Mouse (Mus musculus) limb, embryonic 12.5 days (tissue): ENCODE data around the gene Mpg. TPM values are rescaled to one million over a fixed set of nuclear protein-coding genes. Genes with fewer than 3 reads are reported as not detected.

Experiments
- polyA plus RNA-seq: library from polyadenylated mRNA; unstranded; fragments of >200 nt; fragmentation: Nextera tagmentation; extraction: Ambion mirVana; gene quantifications from 2 replicates; pipeline ENCODE4 v1.2.1, GENCODE M21; 2016

The Mpg gene
- polyA plus RNA-seq, 1 experiment from 2014 or later: 42.4 TPM

Other genes with a start within 250 kb of the Mpg start
- 6.7 and 7.2 TPM in 2 replicates for gene Nsg2, start 226.0 kb upstream of the Mpg start, polyA plus RNA-seq
- gene Il9r, start 26.2 kb upstream of the Mpg start, polyA plus RNA-seq: 0.21 TPM in 1 of 2 replicates, not detected in the other
- 81.9 and 83.3 TPM in 2 replicates for gene Snrnp25, start 21.1 kb upstream of the Mpg start, polyA plus RNA-seq
- gene Rhbdf1, start 4.2 kb upstream of the Mpg start, polyA plus RNA-seq: 39.8 and 42.0 TPM in 2 replicates
- gene Nprl3, start 41.2 kb downstream of the Mpg start, polyA plus RNA-seq: 43.7 and 47.8 TPM in 2 replicates
- 1,526 and 1,620 TPM in 2 replicates for gene Hba-x, start 49.9 kb downstream of the Mpg start, polyA plus RNA-seq
- 3,017 and 3,206 TPM in 2 replicates for gene Hba-a1, start 57.0 kb downstream of the Mpg start, polyA plus RNA-seq
- 3.5 and 3.9 TPM in 2 replicates for gene Hbq1b, start 60.5 kb downstream of the Mpg start, polyA plus RNA-seq
- gene Hba-a2, start 70.0 kb downstream of the Mpg start, polyA plus RNA-seq: 6,550 and 6,738 TPM in 2 replicates
- gene Hbq1a, start 73.6 kb downstream of the Mpg start, polyA plus RNA-seq: 0.90 TPM in 1 of 2 replicates, not detected in the other
- 27.7 and 29.4 TPM in 2 replicates for gene Sh3pxd2b, start 121.3 kb downstream of the Mpg start, polyA plus RNA-seq
- 88.8 and 94.4 TPM in 2 replicates for gene Ubtd2, start 228.9 kb downstream of the Mpg start, polyA plus RNA-seq